Mouse (Mus musculus): ENCODE measurements at regions not wholly inside any gene's neighbourhood (a gene's known extent, or its start where the extent isn't known, plus 50 kb on each side); places are given as distances from the start of the nearest gene placed in this dataset.

DNA sequence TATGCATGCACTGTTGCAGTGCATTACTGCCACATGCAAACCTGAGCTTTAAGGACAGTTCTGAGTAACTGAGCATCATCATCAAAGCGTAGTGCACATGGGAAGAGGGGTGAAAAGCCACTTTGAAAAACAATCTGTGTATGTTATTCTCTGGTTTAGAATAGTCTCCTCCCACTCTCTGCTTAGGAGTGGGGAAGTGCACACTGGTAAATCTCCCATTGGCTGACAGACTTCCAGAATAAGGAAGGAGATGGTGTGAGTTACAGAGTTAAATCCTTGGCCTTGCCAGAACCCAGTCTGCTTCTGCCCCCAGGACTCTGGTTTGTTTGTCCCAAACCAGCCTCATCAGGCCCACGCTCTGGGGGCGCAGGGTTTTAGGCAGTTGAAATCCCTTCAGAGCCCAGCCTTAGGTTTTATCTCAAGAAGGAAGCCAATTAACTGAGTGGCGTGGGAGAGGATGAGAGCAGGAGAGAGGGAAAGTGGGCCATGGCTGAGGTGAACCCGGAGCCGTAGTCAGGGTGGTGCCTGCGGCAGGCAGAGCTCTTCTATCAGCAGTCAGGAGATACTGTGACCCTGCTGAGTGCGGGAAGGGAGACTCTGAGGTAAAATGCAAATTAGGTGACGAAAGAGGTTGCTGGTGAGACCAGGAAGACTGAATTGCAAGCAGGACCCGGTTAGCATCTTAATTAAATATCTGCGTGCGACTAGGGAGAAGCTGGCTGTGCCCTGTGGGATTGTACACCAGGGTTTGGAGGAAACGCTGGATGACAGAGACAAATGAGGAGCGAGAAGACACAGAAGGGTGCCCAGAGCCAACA is 166.0 kb downstream of the Setd4 start:
- H3K27ac ChIP-seq (ENCODE audit: low read depth), result no peak overlapping the region
- no peak overlapping the region for H3K4me2 ChIP-seq (ENCODE audit: low read depth, low read length)
- H3K4me1 ChIP-seq (ENCODE audit: insufficient read depth), result no peaks in the 10 kb centered on the region
- no peak overlapping the region for H3K4me3 ChIP-seq (ENCODE audit: low read depth, low read length)
- no peak for ATAC-seq
- H3K9ac ChIP-seq (replicated peaks), result no peak overlapping the region
- TF ChIP-seq CTCF (IDR thresholded peaks at IDR 0.05; ENCODE audit: low read depth) (no peak), EP300 (IDR thresholded peaks at IDR 0.05; ENCODE audit: low read depth) (no peak)
- DNase-seq, result no peak
- H3K27me3 ChIP-seq (ENCODE audit: insufficient read depth, low read length), result 0 out of 2 replicates have a peak, but pooled peaks cover 4% of the 10 kb centered on the region
- H3K36me3 ChIP-seq (replicated peaks; ENCODE audit: insufficient read depth, low read length), result no peaks in the 10 kb centered on the region
- H3K9me3 ChIP-seq (ENCODE audit: low read length), result no peaks in the 10 kb centered on the region
- 28% methylated on average over 14 of the region's 14 CpGs for WGBS (ENCODE audit: insufficient replicate concordance)

DNA sequence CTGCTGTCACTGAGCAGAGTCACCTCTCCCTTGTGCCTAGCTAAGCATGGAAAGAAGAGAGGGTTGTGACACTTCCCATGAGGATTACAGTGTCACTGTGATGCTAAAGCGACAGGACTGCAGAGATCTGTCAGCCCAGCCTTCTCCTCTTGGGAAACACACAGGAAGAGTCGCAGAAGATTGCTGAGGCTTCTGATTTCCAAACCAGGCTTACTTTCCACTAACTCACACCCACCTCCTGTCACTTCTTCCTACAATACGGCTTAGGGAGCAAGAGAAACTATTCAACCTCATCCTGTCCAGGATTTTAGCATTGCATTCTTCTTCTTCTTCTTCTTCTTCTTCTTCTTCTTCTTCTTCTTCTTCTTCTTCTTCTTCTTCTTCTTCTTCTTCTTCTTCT is 167.1 kb downstream of the Setd4 start:
- no peak overlapping the region for H3K4me2 ChIP-seq (ENCODE audit: low read depth, low read length)
- 0 out of 2 replicates have a peak, but pooled peaks cover 4% of the 10 kb centered on the region for H3K27me3 ChIP-seq (ENCODE audit: insufficient read depth, low read length)
- WGBS (ENCODE audit: insufficient replicate concordance), result 28% methylated on average over 3 of the region's 3 CpGs
- ATAC-seq, result no peak
- no peaks in the 10 kb centered on the region for H3K36me3 ChIP-seq (replicated peaks; ENCODE audit: insufficient read depth, low read length)
- no peak overlapping the region for H3K4me3 ChIP-seq (ENCODE audit: low read depth, low read length)
- no peak overlapping the region for H3K9ac ChIP-seq (replicated peaks)
- no peak overlapping the region for H3K27ac ChIP-seq (ENCODE audit: low read depth)
- no peaks in the 10 kb centered on the region for H3K4me1 ChIP-seq (ENCODE audit: insufficient read depth)
- DNase-seq, result no peak
- H3K9me3 ChIP-seq (ENCODE audit: low read length), result no peaks in the 10 kb centered on the region
- TF ChIP-seq CTCF (IDR thresholded peaks at IDR 0.05; ENCODE audit: low read depth) (no peak), EP300 (IDR thresholded peaks at IDR 0.05; ENCODE audit: low read depth) (no peak)

DNA sequence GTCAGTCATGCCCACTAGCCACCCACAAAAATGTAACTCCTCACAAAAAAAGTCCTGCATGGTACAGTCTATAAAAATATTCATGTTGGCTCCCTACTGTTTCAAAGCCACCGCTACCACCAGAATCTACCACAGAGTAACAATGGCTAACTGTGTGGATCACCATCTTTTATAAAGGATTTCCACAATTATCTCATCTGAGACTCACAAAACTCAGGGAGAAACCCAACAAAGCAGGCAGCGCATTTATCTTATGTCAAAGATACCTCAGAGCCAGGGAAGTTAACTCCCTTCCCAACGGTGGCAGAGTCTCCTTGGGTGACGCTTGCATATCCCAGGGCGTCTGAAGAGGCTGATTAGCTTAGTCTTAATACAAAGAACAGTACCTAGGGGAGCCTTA is 172.5 kb downstream of the Setd4 start:
- 72% methylated on average over 5 of the region's 5 CpGs for WGBS (ENCODE audit: insufficient replicate concordance)
- no peaks in the 10 kb centered on the region for H3K9me3 ChIP-seq (ENCODE audit: low read length)
- TF ChIP-seq CTCF (IDR thresholded peaks at IDR 0.05; ENCODE audit: low read depth) (no peak), EP300 (IDR thresholded peaks at IDR 0.05; ENCODE audit: low read depth) (no peak)
- DNase-seq, result no peak
- no peaks in the 10 kb centered on the region for H3K4me1 ChIP-seq (ENCODE audit: insufficient read depth)
- H3K9ac ChIP-seq (replicated peaks), result no peak overlapping the region
- no peak overlapping the region for H3K4me2 ChIP-seq (ENCODE audit: low read depth, low read length)
- no peak overlapping the region for H3K4me3 ChIP-seq (ENCODE audit: low read depth, low read length)
- H3K36me3 ChIP-seq (replicated peaks; ENCODE audit: insufficient read depth, low read length), result no peaks in the 10 kb centered on the region
- no peaks in the 10 kb centered on the region for H3K27me3 ChIP-seq (ENCODE audit: insufficient read depth, low read length)
- no peak overlapping the region for H3K27ac ChIP-seq (ENCODE audit: low read depth)
- no peak for ATAC-seq

DNA sequence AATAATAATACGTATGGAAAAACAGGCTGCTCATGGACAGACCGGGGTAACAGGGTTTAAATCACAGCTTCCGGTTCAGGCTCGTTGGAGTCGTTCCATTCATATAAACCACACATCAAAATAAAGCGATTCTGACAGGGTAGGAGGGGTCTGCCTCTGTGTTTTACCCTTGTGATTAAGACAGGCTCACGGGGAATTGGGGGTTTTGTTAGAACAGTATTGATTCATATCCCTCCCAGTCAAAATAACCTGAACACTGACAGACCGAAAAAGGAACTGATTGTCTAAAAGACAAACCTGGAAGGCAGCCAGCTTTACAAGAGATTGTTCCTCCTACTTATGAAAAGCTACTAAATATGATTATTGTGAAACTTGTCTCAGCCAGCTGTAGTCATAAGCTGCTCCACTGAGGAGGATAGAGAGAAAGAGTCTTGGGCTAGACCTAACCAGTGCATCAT is 174.5 kb downstream of the Setd4 start:
- no peaks in the 10 kb centered on the region for H3K27me3 ChIP-seq (ENCODE audit: insufficient read depth, low read length)
- no peak overlapping the region for H3K9ac ChIP-seq (replicated peaks)
- H3K4me3 ChIP-seq (ENCODE audit: low read depth, low read length), result no peak overlapping the region
- no peaks in the 10 kb centered on the region for H3K9me3 ChIP-seq (ENCODE audit: low read length)
- TF ChIP-seq EP300 (IDR thresholded peaks at IDR 0.05; ENCODE audit: low read depth) (no peak), CTCF (IDR thresholded peaks at IDR 0.05; ENCODE audit: low read depth) (no peak)
- H3K36me3 ChIP-seq (replicated peaks; ENCODE audit: insufficient read depth, low read length), result no peaks in the 10 kb centered on the region
- H3K4me2 ChIP-seq (ENCODE audit: low read depth, low read length), result no peak overlapping the region
- ATAC-seq (no peak), DNase-seq (no peak)
- no peak overlapping the region for H3K27ac ChIP-seq (ENCODE audit: low read depth)
- no peaks in the 10 kb centered on the region for H3K4me1 ChIP-seq (ENCODE audit: insufficient read depth)
- 65% methylated on average over 8 of the region's 8 CpGs for WGBS (ENCODE audit: insufficient replicate concordance)

DNA sequence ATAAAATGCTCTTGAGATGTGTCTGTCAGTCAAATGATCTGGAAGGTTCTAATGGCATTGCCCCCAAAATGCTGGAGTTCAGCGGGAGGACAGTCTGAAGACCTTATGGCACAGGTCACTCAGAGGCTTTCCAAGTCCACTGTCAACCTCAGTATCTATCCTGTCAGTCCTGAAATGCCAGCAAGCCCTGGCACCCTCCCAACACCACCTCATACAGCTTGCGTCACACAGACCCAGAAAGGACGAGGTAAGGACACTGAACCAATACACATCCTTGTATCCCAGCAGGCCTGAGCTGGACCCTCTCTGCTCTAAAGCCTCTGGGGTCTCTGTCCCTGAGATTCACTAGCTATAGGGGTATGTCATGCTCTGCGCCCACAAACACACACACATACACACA is 176.6 kb downstream of the Setd4 start:
- Histone ChIP-seq H3K4me2 (ENCODE audit: low read depth, low read length) (no peak overlapping the region), H3K4me1 (ENCODE audit: insufficient read depth) (peaks cover 3% of the 10 kb centered on the region; the same call in 1 of the 2 replicates), H3K4me3 (ENCODE audit: low read depth, low read length) (no peak overlapping the region), H3K9me3 (ENCODE audit: low read length) (no peaks in the 10 kb centered on the region), H3K27ac (ENCODE audit: low read depth) (no peak overlapping the region), H3K27me3 (ENCODE audit: insufficient read depth, low read length) (no peaks in the 10 kb centered on the region), H3K36me3 (replicated peaks; ENCODE audit: insufficient read depth, low read length) (no peaks in the 10 kb centered on the region), H3K9ac (replicated peaks) (no peak overlapping the region)
- TF ChIP-seq CTCF (IDR thresholded peaks at IDR 0.05; ENCODE audit: low read depth), result no peak
- no peak for TF ChIP-seq EP300 (IDR thresholded peaks at IDR 0.05; ENCODE audit: low read depth)
- WGBS (ENCODE audit: insufficient replicate concordance), result 65% methylated on average over 4 of the region's 4 CpGs
- no peak for DNase-seq
- no peak for ATAC-seq

DNA sequence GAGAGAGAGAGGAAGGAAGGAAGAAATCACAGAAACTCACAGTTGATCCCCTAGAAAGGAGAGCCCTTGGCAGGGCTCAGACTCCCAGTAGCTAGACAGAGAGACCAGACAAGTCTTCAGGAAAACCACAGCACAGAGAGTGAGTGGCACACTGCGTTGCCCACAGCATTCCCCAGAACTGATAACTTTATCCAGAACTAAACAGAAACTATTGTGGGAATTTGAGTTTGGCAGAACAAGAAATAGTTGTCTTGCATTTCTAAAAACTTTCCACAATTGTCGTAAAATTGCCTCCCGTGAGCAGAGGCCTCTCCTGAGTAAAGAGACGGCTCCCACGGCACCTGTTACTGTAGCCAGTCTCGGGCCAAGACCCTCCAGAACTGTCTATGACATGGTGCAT is 178.1 kb downstream of the Setd4 start:
- no peak for TF ChIP-seq EP300 (IDR thresholded peaks at IDR 0.05; ENCODE audit: low read depth)
- TF ChIP-seq CTCF (IDR thresholded peaks at IDR 0.05; ENCODE audit: low read depth), result no peak
- no peak for ATAC-seq
- peaks cover 3% of the 10 kb centered on the region; the same call in 1 of the 2 replicates for H3K4me1 ChIP-seq (ENCODE audit: insufficient read depth)
- H3K27me3 ChIP-seq (ENCODE audit: insufficient read depth, low read length), result no peaks in the 10 kb centered on the region
- no peaks in the 10 kb centered on the region for H3K36me3 ChIP-seq (replicated peaks; ENCODE audit: insufficient read depth, low read length)
- H3K9ac ChIP-seq (replicated peaks), result no peak overlapping the region
- no peak overlapping the region for H3K4me2 ChIP-seq (ENCODE audit: low read depth, low read length)
- no peaks in the 10 kb centered on the region for H3K9me3 ChIP-seq (ENCODE audit: low read length)
- H3K4me3 ChIP-seq (ENCODE audit: low read depth, low read length), result no peak overlapping the region
- no peak overlapping the region for H3K27ac ChIP-seq (ENCODE audit: low read depth)
- no peak for DNase-seq
- WGBS (ENCODE audit: insufficient replicate concordance), result 67% methylated on average over 6 of the region's 6 CpGs
